Mouse (Mus musculus): ENCODE data around the gene Ssh2. TPM values are rescaled to one million over a fixed set of nuclear protein-coding genes. Genes with fewer than 3 reads are reported as not detected.
"Not testable (repeated sequence)": the region's sequence is repeated elsewhere in the genome, so short reads cannot be mapped to it uniquely, and the experiment has no call there.

Gene Ssh2
- polyA plus RNA-seq, 1 experiment from 2014 or later: 10.9 TPM

DNA sequence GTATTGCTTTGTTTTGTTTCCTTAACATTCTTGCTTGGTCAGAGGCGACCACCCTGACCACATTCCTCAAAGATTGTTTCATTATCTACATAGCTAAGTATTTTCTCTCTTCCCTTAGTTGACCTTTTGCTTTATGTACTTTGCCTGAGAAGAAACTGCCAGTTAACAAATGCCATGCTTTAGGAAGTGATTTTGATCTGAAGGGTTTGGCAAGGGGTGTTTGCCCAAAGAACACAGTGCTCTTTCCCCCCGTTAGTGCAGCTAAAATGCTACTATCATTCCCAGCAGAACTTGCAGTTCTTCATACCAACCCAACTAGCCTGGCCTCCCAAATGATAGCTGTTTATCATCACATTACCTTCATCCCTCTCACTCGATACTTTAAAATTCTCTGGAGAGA is 168.1 kb downstream of the Ssh2 start:
- no peak overlapping the region for H3K4me3 ChIP-seq (ENCODE audit: low read depth, low read length)
- no peak for ATAC-seq (ENCODE audit: insufficient number of reproducible peaks, insufficient read depth, low FRiP score, low read depth)
- no peak overlapping the region for H3K27ac ChIP-seq (ENCODE audit: low read length)
- no peaks in the 10 kb centered on the region for H3K9me3 ChIP-seq (ENCODE audit: control insufficient read depth, low read depth, low read length)
- no peaks in the 10 kb centered on the region for H3K27me3 ChIP-seq (ENCODE audit: control insufficient read depth, insufficient read depth, low read length)
- WGBS: 54% methylated on average over 3 of the region's 3 CpGs
- no peaks in the 10 kb centered on the region for H3K4me1 ChIP-seq (ENCODE audit: control insufficient read depth, insufficient read depth, low read length)
- H3K9ac ChIP-seq (replicated peaks; ENCODE audit: low read depth, low read length): no peak overlapping the region
- H3K36me3 ChIP-seq (ENCODE audit: control insufficient read depth, insufficient read depth, low read length): no peaks in the 10 kb centered on the region
- no peak overlapping the region for H3K4me2 ChIP-seq (replicated peaks; ENCODE audit: low read depth, low read length)

DNA sequence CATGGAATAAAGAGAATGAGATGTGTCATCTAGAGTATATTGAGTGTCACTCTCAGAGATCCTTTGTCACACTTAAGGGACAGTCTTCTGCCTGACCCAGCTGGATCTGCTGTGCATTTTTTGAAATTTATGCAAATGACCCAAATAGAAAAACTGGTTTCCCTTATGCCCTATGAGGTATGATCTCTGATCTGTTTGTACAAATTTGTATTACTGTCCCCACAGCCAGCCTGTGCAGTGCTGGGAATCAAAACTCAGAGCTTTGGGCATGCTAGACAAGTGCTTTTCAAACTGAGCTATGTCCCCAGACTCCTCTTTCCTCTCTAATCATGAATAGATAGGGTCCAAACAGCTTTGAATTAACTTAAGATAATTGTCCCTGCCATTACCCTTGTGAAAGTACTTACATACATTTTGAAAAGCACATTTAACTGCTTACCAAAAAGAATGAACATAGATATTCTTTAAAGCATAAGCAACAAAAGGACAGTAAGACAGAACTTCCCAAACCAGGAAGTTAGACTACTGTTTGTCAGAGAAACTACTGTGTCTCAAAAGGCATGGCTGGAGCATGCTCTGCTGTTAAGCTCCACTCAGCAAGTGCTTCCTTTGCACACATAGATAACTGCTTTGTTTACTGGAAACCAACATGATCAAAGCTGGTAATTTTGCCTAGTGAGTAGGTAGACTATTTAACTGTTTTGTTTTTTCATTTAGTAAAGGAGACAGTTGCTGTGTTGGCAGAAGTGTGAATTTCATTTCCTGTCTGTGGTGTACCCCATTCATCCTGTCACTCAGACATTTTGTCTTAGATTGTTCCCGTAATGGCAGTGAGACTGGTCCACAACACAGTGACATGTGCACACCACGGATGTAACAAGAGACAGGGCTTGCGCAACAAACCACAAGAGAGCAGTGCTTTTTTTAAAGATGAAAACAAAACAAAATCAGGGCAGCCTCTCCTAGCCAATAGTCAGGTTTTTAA is 169.9 kb downstream of the Ssh2 start:
- Histone ChIP-seq H3K27ac (ENCODE audit: low read length) (no peak overlapping the region), H3K9me3 (ENCODE audit: control insufficient read depth, low read depth, low read length) (no peaks in the 10 kb centered on the region), H3K4me2 (replicated peaks; ENCODE audit: low read depth, low read length) (no peak overlapping the region), H3K4me1 (ENCODE audit: control insufficient read depth, insufficient read depth, low read length) (no peaks in the 10 kb centered on the region), H3K4me3 (ENCODE audit: low read depth, low read length) (no peak overlapping the region), H3K36me3 (ENCODE audit: control insufficient read depth, insufficient read depth, low read length) (no peaks in the 10 kb centered on the region), H3K27me3 (ENCODE audit: control insufficient read depth, insufficient read depth, low read length) (no peaks in the 10 kb centered on the region), H3K9ac (replicated peaks; ENCODE audit: low read depth, low read length) (no peak overlapping the region)
- ATAC-seq (ENCODE audit: insufficient number of reproducible peaks, insufficient read depth, low FRiP score, low read depth): no peak
- WGBS: 52% methylated on average over 3 of the region's 3 CpGs

DNA sequence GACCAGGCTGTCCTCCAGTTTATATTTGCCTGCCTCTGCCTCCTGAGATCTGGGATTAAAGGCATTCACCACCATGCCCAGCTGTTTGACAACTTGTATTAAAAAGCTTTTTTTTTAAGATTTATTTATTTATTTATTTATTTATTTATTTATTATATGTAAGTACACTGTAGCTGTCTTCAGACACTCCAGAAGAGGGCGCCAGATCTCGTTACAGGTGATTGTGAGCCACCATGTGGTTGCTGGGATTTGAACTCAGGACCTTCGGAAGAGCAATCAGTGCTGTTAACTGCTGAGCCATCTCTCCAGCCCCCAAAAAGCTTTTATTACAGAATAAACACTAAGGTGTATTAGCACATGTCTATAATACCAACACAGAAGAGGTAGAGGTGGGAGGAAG is 172.1 kb downstream of the Ssh2 start:
- not testable (repeated sequence) for H3K4me1 ChIP-seq (ENCODE audit: control insufficient read depth, insufficient read depth, low read length); ATAC-seq (ENCODE audit: insufficient number of reproducible peaks, insufficient read depth, low FRiP score, low read depth); H3K4me3 ChIP-seq (ENCODE audit: low read depth, low read length); H3K27me3 ChIP-seq (ENCODE audit: control insufficient read depth, insufficient read depth, low read length); H3K36me3 ChIP-seq (ENCODE audit: control insufficient read depth, insufficient read depth, low read length); H3K9ac ChIP-seq (replicated peaks; ENCODE audit: low read depth, low read length); H3K27ac ChIP-seq (ENCODE audit: low read length); H3K9me3 ChIP-seq (ENCODE audit: control insufficient read depth, low read depth, low read length); H3K4me2 ChIP-seq (replicated peaks; ENCODE audit: low read depth, low read length)
- WGBS: 89% methylated on average over 3 of the region's 3 CpGs

DNA sequence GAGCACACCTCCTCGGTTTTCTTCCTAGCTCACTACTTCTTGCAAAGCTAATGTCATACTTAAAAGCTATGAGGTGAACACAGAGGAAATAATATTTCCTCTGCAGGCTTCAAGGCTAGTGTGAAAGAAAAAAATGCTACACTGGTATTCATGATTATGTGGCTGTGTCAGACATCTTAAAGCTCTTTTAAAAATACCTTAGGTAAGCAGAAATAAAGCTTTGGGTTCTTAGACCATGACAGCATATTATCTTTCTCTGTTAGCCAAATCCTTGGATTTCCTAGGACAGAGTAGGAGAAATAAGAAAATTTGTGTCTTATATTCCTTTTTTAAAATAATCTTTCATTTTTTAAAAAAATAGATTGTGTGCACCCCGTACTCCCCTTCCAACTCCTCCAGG is 179.5 kb downstream of the Ssh2 start:
- H3K27ac ChIP-seq (ENCODE audit: low read length): no peak overlapping the region
- H3K4me1 ChIP-seq (ENCODE audit: control insufficient read depth, insufficient read depth, low read length): no peaks in the 10 kb centered on the region
- H3K9ac ChIP-seq (replicated peaks; ENCODE audit: low read depth, low read length): no peak overlapping the region
- H3K9me3 ChIP-seq (ENCODE audit: control insufficient read depth, low read depth, low read length): no peaks in the 10 kb centered on the region
- H3K4me3 ChIP-seq (ENCODE audit: low read depth, low read length): no peak overlapping the region
- H3K27me3 ChIP-seq (ENCODE audit: control insufficient read depth, insufficient read depth, low read length): no peaks in the 10 kb centered on the region
- H3K4me2 ChIP-seq (replicated peaks; ENCODE audit: low read depth, low read length): no peak overlapping the region
- 73% methylated on average over 2 of the region's 2 CpGs for WGBS
- H3K36me3 ChIP-seq (ENCODE audit: control insufficient read depth, insufficient read depth, low read length): no peaks in the 10 kb centered on the region
- ATAC-seq (ENCODE audit: insufficient number of reproducible peaks, insufficient read depth, low FRiP score, low read depth): no peak

DNA sequence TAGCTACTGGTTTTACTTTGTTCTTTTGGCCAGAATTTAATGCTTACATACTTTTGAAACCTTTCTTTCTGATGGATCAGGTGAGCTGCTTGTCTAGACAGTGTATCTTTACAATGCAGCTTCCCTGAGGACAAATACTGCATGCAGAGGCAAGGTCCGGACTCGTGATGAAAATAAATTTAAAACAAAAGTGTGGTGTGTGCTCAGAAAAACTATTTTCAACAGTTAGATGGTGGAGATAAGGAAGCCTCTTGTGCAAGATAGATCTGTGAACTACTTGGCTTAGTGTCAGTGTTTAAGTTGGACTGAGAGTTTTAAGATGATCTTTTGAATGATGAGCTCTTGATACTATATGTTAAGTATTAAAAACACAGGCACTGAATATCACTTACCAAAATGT is 186.4 kb downstream of the Ssh2 start:
- Histone ChIP-seq H3K9ac (replicated peaks; ENCODE audit: low read depth, low read length) (no peak overlapping the region), H3K4me1 (ENCODE audit: control insufficient read depth, insufficient read depth, low read length) (no peaks in the 10 kb centered on the region), H3K4me3 (ENCODE audit: low read depth, low read length) (no peak overlapping the region), H3K9me3 (ENCODE audit: control insufficient read depth, low read depth, low read length) (no peaks in the 10 kb centered on the region), H3K4me2 (replicated peaks; ENCODE audit: low read depth, low read length) (no peak overlapping the region), H3K27me3 (ENCODE audit: control insufficient read depth, insufficient read depth, low read length) (no peaks in the 10 kb centered on the region), H3K27ac (ENCODE audit: low read length) (no peak overlapping the region), H3K36me3 (ENCODE audit: control insufficient read depth, insufficient read depth, low read length) (no peaks in the 10 kb centered on the region)
- no peak for ATAC-seq (ENCODE audit: insufficient number of reproducible peaks, insufficient read depth, low FRiP score, low read depth)
- 55% methylated on average over 2 of the region's 2 CpGs for WGBS

DNA sequence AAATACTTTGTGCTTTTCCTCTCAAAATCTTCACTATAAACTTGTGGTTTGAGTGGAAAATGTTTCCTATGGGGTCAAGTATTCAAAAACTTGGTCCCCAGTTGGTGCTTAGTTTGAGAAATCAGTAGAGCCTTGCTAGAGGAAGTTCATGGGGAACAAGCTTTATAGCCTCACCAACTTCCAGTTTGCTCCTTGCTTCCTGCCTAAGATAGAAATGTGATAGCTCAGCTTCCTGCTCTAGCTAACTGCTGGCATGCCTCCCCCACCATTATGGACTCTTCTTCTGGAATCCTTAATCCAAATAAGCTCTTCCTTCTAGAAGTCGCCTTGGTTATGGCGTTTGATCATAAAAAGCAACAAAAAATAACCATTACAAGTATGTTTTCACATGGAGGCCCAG is 190.2 kb downstream of the Ssh2 start:
- ATAC-seq (ENCODE audit: insufficient number of reproducible peaks, insufficient read depth, low FRiP score, low read depth): no peak
- no peaks in the 10 kb centered on the region for H3K4me1 ChIP-seq (ENCODE audit: control insufficient read depth, insufficient read depth, low read length)
- H3K9ac ChIP-seq (replicated peaks; ENCODE audit: low read depth, low read length): no peak overlapping the region
- H3K27ac ChIP-seq (ENCODE audit: low read length): no peak overlapping the region
- no peak overlapping the region for H3K4me3 ChIP-seq (ENCODE audit: low read depth, low read length)
- H3K9me3 ChIP-seq (ENCODE audit: control insufficient read depth, low read depth, low read length): no peaks in the 10 kb centered on the region
- 77% methylated on average over 2 of the region's 2 CpGs for WGBS
- no peaks in the 10 kb centered on the region for H3K27me3 ChIP-seq (ENCODE audit: control insufficient read depth, insufficient read depth, low read length)
- H3K36me3 ChIP-seq (ENCODE audit: control insufficient read depth, insufficient read depth, low read length): no peaks in the 10 kb centered on the region
- no peak overlapping the region for H3K4me2 ChIP-seq (replicated peaks; ENCODE audit: low read depth, low read length)

DNA sequence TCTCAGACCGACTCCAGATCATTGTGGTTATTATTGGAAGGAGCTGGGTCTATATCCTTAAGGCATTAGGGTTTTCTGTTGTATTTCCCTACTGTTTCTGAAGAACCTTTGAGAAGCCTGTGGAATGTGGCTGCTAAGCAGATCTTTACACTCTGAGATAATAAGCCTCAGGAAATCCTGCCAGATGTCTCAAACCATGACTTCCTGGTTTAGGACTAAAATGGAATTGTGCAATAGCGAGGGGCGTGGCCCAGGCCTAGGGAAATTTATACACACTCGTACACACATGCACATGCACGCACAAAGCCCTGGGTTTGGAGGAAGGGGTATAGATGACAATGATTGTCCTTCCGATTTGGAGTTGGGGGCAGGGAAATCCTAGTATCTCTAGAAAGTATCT is 193.8 kb downstream of the Ssh2 start:
- Histone ChIP-seq H3K9ac (replicated peaks; ENCODE audit: low read depth, low read length) (no peak overlapping the region), H3K27me3 (ENCODE audit: control insufficient read depth, insufficient read depth, low read length) (no peaks in the 10 kb centered on the region), H3K4me1 (ENCODE audit: control insufficient read depth, insufficient read depth, low read length) (no peaks in the 10 kb centered on the region), H3K36me3 (ENCODE audit: control insufficient read depth, insufficient read depth, low read length) (no peaks in the 10 kb centered on the region), H3K4me3 (ENCODE audit: low read depth, low read length) (no peak overlapping the region), H3K27ac (ENCODE audit: low read length) (no peak overlapping the region), H3K9me3 (ENCODE audit: control insufficient read depth, low read depth, low read length) (no peaks in the 10 kb centered on the region), H3K4me2 (replicated peaks; ENCODE audit: low read depth, low read length) (no peak overlapping the region)
- 76% methylated on average over 6 of the region's 6 CpGs for WGBS
- no peak for ATAC-seq (ENCODE audit: insufficient number of reproducible peaks, insufficient read depth, low FRiP score, low read depth)

DNA sequence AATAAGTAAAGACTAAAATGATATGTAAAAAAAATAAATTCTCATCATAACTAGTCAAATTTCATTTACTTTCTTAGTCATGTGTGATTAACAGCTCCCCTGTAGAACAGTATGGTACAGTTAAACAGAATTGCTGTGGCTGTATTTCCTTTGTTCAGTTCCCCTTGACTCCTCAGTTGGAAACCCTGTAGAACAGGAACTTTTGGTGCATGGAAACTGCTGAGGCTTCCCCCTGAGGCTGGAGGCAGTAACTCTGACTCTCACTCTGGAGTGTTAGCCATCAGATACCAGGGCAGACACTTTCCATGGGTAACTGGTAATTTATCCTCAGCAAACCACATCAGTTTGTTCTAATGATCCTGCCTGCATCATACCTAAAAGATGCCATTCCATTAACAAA is 195.2 kb downstream of the Ssh2 start:
- H3K9me3 ChIP-seq (ENCODE audit: control insufficient read depth, low read depth, low read length): no peaks in the 10 kb centered on the region
- ATAC-seq (ENCODE audit: insufficient number of reproducible peaks, insufficient read depth, low FRiP score, low read depth): no peak
- H3K4me3 ChIP-seq (ENCODE audit: low read depth, low read length): no peak overlapping the region
- H3K4me1 ChIP-seq (ENCODE audit: control insufficient read depth, insufficient read depth, low read length): no peaks in the 10 kb centered on the region
- no peaks in the 10 kb centered on the region for H3K36me3 ChIP-seq (ENCODE audit: control insufficient read depth, insufficient read depth, low read length)
- no peak overlapping the region for H3K4me2 ChIP-seq (replicated peaks; ENCODE audit: low read depth, low read length)
- no peaks in the 10 kb centered on the region for H3K27me3 ChIP-seq (ENCODE audit: control insufficient read depth, insufficient read depth, low read length)
- H3K27ac ChIP-seq (ENCODE audit: low read length): no peak overlapping the region
- no peak overlapping the region for H3K9ac ChIP-seq (replicated peaks; ENCODE audit: low read depth, low read length)
